Mouse (Mus musculus): Measurements from ENCODE around the gene Cryz.
"Not testable (repeated sequence)": the region's sequence is repeated elsewhere in the genome, so short reads cannot be mapped to it uniquely, and the experiment has no call there.

The Cryz gene

GRCm38 (mm10) chr3:154611888-154612287, 15.4 kb downstream of the Cryz start:
- DNase-seq (ENCODE audit: low spot score) = no peak

GRCm38 (mm10) chr3:154614771-154615170, 18.3 kb downstream of the Cryz start:
- DNase-seq (ENCODE audit: low spot score) = no peak

- DNase-seq (ENCODE audit: low spot score) = no peak
Observed at GRCm38 (mm10) chr3:154615304-154615703, 18.8 kb downstream of the Cryz start.

GRCm38 (mm10) chr3:154616106-154616505, 19.6 kb downstream of the Cryz start:
- no peak for DNase-seq (ENCODE audit: low spot score)

- no peak for DNase-seq (ENCODE audit: low spot score)
Observed at GRCm38 (mm10) chr3:154628284-154628683, 31.8 kb downstream of the Cryz start.

- DNase-seq (ENCODE audit: low spot score) = not testable (repeated sequence)
Observed at GRCm38 (mm10) chr3:154631281-154631680, 34.8 kb downstream of the Cryz start.

GRCm38 (mm10) chr3:154633091-154633490, 36.6 kb downstream of the Cryz start:
- no peak for DNase-seq (ENCODE audit: low spot score)

GRCm38 (mm10) chr3:154646638-154647442, 50.3 kb downstream of the Cryz start:
- DNase-seq (ENCODE audit: low spot score) = no peak

GRCm38 (mm10) chr3:154647443-154647780, 50.9 kb downstream of the Cryz start:
- no peak for DNase-seq (ENCODE audit: low spot score)

GRCm38 (mm10) chr3:154649411-154650285, 53.1 kb downstream of the Cryz start:
- DNase-seq (ENCODE audit: low spot score) = no peak

- no peak for DNase-seq (ENCODE audit: low spot score)
Observed at GRCm38 (mm10) chr3:154651192-154651821, 54.8 kb downstream of the Cryz start.

GRCm38 (mm10) chr3:154652581-154653420, 56.3 kb downstream of the Cryz start:
- DNase-seq (ENCODE audit: low spot score) = no peak

GRCm38 (mm10) chr3:154653454-154653853, 56.9 kb downstream of the Cryz start:
- no peak for DNase-seq (ENCODE audit: low spot score)

GRCm38 (mm10) chr3:154654284-154654683, 57.8 kb downstream of the Cryz start:
- DNase-seq (ENCODE audit: low spot score) = no peak

- no peak for DNase-seq (ENCODE audit: low spot score)
Observed at GRCm38 (mm10) chr3:154654901-154655300, 58.4 kb downstream of the Cryz start.

- no peak for DNase-seq (ENCODE audit: low spot score)
Observed at GRCm38 (mm10) chr3:154655711-154656110, 59.2 kb downstream of the Cryz start.

GRCm38 (mm10) chr3:154663545-154663944, 67.0 kb downstream of the Cryz start, which contains the start of gene Erich3:
TSS of gene Erich3 (plus strand) at chr3:154663859.
- no peak for DNase-seq (ENCODE audit: low spot score)

- DNase-seq (ENCODE audit: low spot score) = no peak
Observed at GRCm38 (mm10) chr3:154663976-154664581, 67.6 kb downstream of the Cryz start.

- no peak for DNase-seq (ENCODE audit: low spot score)
Observed at GRCm38 (mm10) chr3:154664636-154665035, 68.1 kb downstream of the Cryz start.

- no peak for DNase-seq (ENCODE audit: low spot score)
Observed at GRCm38 (mm10) chr3:154668485-154668884, 72.0 kb downstream of the Cryz start.

- DNase-seq (ENCODE audit: low spot score) = no peak
Observed at GRCm38 (mm10) chr3:154670584-154670983, 74.1 kb downstream of the Cryz start.
